Mouse (Mus musculus): ENCODE data around the gene Ankle2. TPM values are rescaled to one million over a fixed set of nuclear protein-coding genes. Genes with fewer than 3 reads are reported as not detected.

The Ankle2 gene
- 10 to 100 TPM; 52.2 to 60.1 TPM for polyA plus RNA-seq (2017; shearing (Covaris generic))

DNA sequence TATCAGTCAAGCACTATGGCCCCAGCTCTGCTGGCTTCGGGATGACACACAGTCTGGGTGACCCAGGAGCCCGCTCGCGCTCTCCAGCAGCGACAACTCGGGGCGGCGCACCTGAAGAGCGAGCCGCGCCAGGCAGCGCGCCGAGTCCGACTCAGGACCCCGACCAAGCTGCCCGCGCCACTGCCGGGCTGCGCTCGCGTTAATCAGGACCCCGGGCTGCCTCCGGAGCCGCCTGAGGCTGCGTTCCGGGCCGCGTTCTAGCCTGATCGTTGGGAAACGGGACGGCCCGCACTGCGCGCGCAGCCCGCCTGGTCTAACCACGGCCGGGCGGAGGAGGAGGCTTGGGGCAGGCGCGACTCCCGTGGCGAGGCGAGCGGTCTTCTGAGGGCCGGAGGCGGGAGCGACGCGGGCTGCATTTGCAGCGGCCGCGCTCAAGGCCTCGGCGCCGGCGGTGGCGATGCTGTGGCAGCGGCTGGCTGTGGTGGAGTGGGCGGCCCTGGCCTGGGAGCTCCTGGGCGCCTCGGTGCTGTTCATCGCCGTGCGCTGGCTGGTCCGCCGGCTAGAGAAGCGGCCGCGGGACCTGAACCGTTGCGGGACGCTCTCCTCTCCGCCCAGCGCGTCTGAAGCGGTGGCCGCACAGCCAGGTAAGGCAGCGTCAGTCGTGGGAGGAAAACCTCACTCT is at the start of gene Ankle2:
Gene Ankle2, plus strand, starts transcription at position 225 of the 682 bp plus-strand sequence.

GRCm38 (mm10) chr5:110269141-110270101 is 38.6 kb downstream of the Ankle2 start, which contains the start of gene Pgam5:
TSS of gene Pgam5 (minus strand) at chr5:110269913.

DNA sequence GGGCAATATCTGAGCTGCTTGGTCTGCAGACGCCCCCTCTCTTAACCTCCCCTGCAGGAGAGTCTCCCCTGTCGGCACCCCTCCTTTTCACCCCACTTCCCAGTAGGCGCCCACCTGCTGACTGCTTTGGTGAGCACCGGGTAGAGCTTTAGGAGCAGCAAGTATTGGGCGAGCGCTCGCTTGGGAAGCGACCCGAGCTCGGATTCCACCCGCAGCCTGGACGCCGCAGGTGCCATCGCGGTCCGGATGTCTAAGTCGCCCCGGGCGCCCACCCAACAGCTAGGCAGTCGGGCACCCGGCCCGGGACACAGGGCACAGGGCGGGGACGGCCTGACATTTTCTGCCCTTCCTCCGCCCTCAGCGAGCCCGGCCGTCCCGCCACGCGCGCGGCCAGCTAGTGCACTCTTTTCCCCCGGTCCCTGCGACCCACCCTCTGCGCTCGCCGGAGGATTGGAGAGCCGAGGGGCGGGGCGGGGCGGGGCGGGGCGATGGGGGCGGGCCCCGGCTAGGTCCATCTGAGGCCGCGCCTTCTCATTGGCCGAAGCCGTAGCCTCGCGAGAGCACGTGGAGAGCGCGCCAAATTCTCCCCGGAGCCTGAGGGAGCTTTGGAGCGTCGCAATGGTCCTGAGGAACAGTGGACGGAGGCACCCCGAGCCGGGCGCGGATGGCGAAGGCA is 55.1 kb downstream of the Ankle2 start, which contains the start of the genes Pxmp2 and Pole:
Gene Pxmp2, minus strand, starts transcription at position 417 of the 676 bp plus-strand sequence.
Gene Pole, plus strand, starts transcription at position 537 of the 676 bp plus-strand sequence.

Other genes starting within 250 kb of the Ankle2 start
- 10 to 100 TPM; 18.5 to 19.0 TPM for gene Zfp932, start 234.5 kb upstream of the Ankle2 start, polyA plus RNA-seq (2017; shearing (Covaris generic))
- gene Gm17655, start 158.5 kb upstream of the Ankle2 start, polyA plus RNA-seq (2017; shearing (Covaris generic)) = 10 to 100 TPM; 10.9 to 11.1 TPM
- 1 to 10 TPM; 1.7 to 2.1 TPM for gene Gm35315, start 136.6 kb upstream of the Ankle2 start, polyA plus RNA-seq (2017; shearing (Covaris generic))
- 1 to 10 TPM; 2.1 to 2.6 TPM for gene Plcxd1, start 131.0 kb upstream of the Ankle2 start, polyA plus RNA-seq (2017; shearing (Covaris generic))
- 10 to 100 TPM; 57.5 to 92.5 TPM for gene Gtpbp6, start 122.8 kb upstream of the Ankle2 start, polyA plus RNA-seq (2017; shearing (Covaris generic))
- 1 to 10 TPM; 2.8 to 4.0 TPM for gene Zfp605, start 120.9 kb upstream of the Ankle2 start, polyA plus RNA-seq (2017; shearing (Covaris generic))
- 10 to 100 TPM; 63.1 to 78.6 TPM for gene Chfr, start 95.2 kb upstream of the Ankle2 start, polyA plus RNA-seq (2017; shearing (Covaris generic))
- 10 to 100 TPM; 30.3 to 30.8 TPM for gene Golga3, start 54.3 kb upstream of the Ankle2 start, polyA plus RNA-seq (2017; shearing (Covaris generic))
- 10 to 100 TPM; 53.2 to 69.8 TPM for gene Pgam5, start 38.9 kb downstream of the Ankle2 start, polyA plus RNA-seq (2017; shearing (Covaris generic))
- gene Pxmp2, start 55.2 kb downstream of the Ankle2 start, polyA plus RNA-seq (2017; shearing (Covaris generic)) = 1 to 10 TPM; 2.8 to 4.2 TPM
- gene Pole, start 55.3 kb downstream of the Ankle2 start, polyA plus RNA-seq (2017; shearing (Covaris generic)) = 1 to 10 TPM; 3.2 to 3.9 TPM
- not detected for gene P2rx2, start 112.2 kb downstream of the Ankle2 start, polyA plus RNA-seq (2017; shearing (Covaris generic))
- gene Lrcol1, start 113.7 kb downstream of the Ankle2 start, polyA plus RNA-seq (2017; shearing (Covaris generic)) = under 1 TPM; 0.31 to 0.58 TPM
- gene Fbrsl1, start 217.5 kb downstream of the Ankle2 start, polyA plus RNA-seq (2017; shearing (Covaris generic)) = 10 to 100 TPM; 36.8 to 42.6 TPM